Mouse (Mus musculus): ENCODE measurements around the gene Gp9.

GRCm38 (mm10) chr6:87797321-87797720 lies 19.4 kb downstream of the Gp9 start:
- no peak for TF ChIP-seq CTCF (IDR thresholded peaks at IDR 0.05; ENCODE audit: low read depth, low read length)
- TF ChIP-seq POLR2A (IDR thresholded peaks at IDR 0.05; ENCODE audit: extremely low read depth, insufficient read depth, low read length), result no peak

All from liver, adult 2 months (tissue).